Mouse (Mus musculus): ENCODE data around the gene Gm28308.

DNA sequence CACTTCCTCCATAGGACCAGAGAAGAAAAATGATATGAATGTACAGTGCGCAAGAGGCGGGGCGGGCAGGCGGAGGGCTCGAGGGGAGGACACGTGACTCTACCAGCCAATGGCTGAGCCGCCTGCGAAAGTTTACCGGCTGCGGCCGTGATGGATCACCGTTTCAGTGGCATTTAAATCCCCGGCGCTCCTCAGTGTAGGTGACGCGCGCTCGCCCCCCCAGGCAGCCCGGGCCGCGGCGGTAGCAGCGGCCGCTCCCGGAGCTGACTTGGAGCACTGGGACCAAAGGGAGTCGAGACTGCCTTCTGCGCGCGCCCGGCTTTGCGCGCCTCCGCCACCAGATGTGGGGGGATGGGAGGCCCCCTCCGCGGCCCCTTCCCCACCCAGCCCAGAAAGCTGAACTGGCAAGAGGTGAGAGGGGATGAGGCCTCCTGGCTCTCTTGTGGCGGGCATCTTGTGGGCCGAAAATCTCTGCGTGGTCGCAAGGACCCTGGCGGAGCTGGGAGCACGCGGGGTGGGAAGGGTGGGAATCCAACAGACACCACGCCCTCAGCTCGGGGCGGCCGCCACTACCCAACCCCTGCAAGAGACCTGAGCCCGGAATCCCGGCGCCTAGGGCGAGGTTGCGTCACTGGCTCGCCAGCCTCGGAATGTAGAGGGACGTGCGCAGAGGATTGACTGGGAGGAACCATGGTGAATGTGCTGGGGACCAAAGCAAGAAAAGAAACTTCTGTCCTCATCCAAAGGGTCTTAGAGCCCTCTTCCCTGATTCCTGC lies 54.7 kb downstream of the Gm28308 start, which contains the start of gene Hoxa1:
- no peak for TF ChIP-seq CTCF (IDR thresholded peaks at IDR 0.05; ENCODE audit: extremely low read depth, insufficient read depth, low read length)
- no peak for TF ChIP-seq POLR2A (IDR thresholded peaks at IDR 0.05; ENCODE audit: extremely low read depth, insufficient read depth, low read length)
